Mouse (Mus musculus) forebrain, embryonic 13.5 days (tissue): ENCODE measurements around the gene Ass1. TPM values are rescaled to one million over a fixed set of nuclear protein-coding genes. Genes with fewer than 3 reads are reported as not detected.
A peak's percentile ranks its signal among the peaks of the same experiment; 100 is the strongest.

ENCODE experiments used
- ATAC-seq: fragments of 200-750 bp; cut with Nextera tagmentation; 2 replicates; pipeline ENCODE4 v1.8.0; 2017
- H3K27ac ChIP-seq: fragments of 300-500 bp; sonication (generic); 2 replicates; pipeline ENCODE4 v1.5.1; 2015; ENCODE audit warnings: inconsistent platforms, mild to moderate bottlenecking, moderate library complexity
- H3K27me3 ChIP-seq: fragments of 300-500 bp; sonication (generic); 2 replicates; pipeline ENCODE4 v1.6.1; 2015; ENCODE audit warnings: mild to moderate bottlenecking, inconsistent platforms
- H3K36me3 ChIP-seq: fragments of 300-500 bp; sonication (generic); 2 replicates; pipeline ENCODE4 v1.6.1; 2015; ENCODE audit warnings: mild to moderate bottlenecking, inconsistent platforms; ENCODE audit not compliant: poor library complexity, severe bottlenecking
- H3K4me1 ChIP-seq: fragments of 300-500 bp; sonication (generic); 2 replicates; pipeline ENCODE4 v1.6.1; 2015; ENCODE audit warnings: inconsistent platforms
- H3K4me2 ChIP-seq: fragments of 300-500 bp; sonication (generic); 2 replicates; pipeline ENCODE4 v1.6.1; 2015; ENCODE audit warnings: inconsistent platforms, mild to moderate bottlenecking, moderate library complexity
- H3K4me3 ChIP-seq: fragments of 300-500 bp; sonication (generic); 2 replicates; pipeline ENCODE4 v1.5.1; 2015; ENCODE audit warnings: mild to moderate bottlenecking, inconsistent platforms
- H3K9ac ChIP-seq: fragments of 300-500 bp; sonication (generic); 2 replicates; pipeline ENCODE4 v1.6.1; 2015; ENCODE audit warnings: mild to moderate bottlenecking, inconsistent platforms
- H3K9me3 ChIP-seq: fragments of 300-500 bp; sonication (generic); replicated peaks from 2 replicates; pipeline ENCODE4 v1.6.1; 2016; ENCODE audit warnings: inconsistent platforms
- WGBS: fragments of 180-500 bp; shearing (Covaris S2); methylation state at CpG from one replicate; pipeline ENCODE4 v1.1.7; 2015; 5-methylcytosine and 5-hydroxymethylcytosine counted together
- polyA plus RNA-seq: library from polyadenylated mRNA; unstranded; fragments of >200 nt; fragmentation: Nextera tagmentation; extraction: Ambion mirVana; gene quantifications from 2 replicates; pipeline ENCODE4 v1.2.1, GENCODE M21; 2015

The Ass1 gene
- polyA plus RNA-seq, 1 experiment from 2014 or later = 5.9 TPM

DNA sequence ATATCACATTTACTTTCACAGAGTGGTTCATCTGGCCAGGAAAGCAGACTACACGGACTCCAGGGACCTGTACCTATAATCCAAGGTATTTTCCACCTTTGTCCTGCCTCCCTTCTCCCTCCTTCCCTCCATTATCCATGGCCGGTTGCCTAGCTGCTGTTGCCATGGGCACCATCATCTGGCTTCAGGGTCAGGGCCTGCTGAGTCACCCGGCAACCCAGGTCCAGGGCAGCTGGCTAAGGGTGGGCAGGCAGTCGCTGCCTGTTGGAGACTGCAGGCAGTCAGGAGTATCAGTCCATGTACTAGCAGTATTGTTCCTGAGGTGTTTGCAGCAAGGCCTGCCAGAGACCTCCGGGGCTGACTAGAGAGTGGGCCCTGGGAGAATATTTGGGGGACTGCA is 4.7 kb downstream of the Ass1 start:
- Histone ChIP-seq H3K36me3 (no peaks in the 10 kb centered on the region), H3K4me3 (no peak overlapping the region), H3K9me3 (peaks cover 4% of the 10 kb centered on the region), H3K27me3 (peaks cover 45% of the 10 kb centered on the region), H3K27ac (no peak overlapping the region), H3K9ac (no peak overlapping the region), H3K4me2 (no peak overlapping the region), H3K4me1 (peaks cover 13% of the 10 kb centered on the region)
- 43% methylated on average over 5 of the region's 5 CpGs for WGBS
- no peak for ATAC-seq

- H3K4me3 ChIP-seq = no peak overlapping the region
- H3K9me3 ChIP-seq = peaks cover 4% of the 10 kb centered on the region
- H3K4me1 ChIP-seq = 0 out of 2 replicates have a peak, but pooled peaks cover 3% of the 10 kb centered on the region
- no peak overlapping the region for H3K9ac ChIP-seq
- H3K27me3 ChIP-seq = peaks cover 40% of the 10 kb centered on the region
- ATAC-seq = no peak
- H3K36me3 ChIP-seq = no peaks in the 10 kb centered on the region
- H3K4me2 ChIP-seq = no peak overlapping the region
- 64% methylated on average over 10 of the region's 10 CpGs for WGBS
- no peak overlapping the region for H3K27ac ChIP-seq
These were observed 6.3 kb downstream of the Ass1 start for GRCm38 (mm10) chr2:31476107-31476820.

DNA sequence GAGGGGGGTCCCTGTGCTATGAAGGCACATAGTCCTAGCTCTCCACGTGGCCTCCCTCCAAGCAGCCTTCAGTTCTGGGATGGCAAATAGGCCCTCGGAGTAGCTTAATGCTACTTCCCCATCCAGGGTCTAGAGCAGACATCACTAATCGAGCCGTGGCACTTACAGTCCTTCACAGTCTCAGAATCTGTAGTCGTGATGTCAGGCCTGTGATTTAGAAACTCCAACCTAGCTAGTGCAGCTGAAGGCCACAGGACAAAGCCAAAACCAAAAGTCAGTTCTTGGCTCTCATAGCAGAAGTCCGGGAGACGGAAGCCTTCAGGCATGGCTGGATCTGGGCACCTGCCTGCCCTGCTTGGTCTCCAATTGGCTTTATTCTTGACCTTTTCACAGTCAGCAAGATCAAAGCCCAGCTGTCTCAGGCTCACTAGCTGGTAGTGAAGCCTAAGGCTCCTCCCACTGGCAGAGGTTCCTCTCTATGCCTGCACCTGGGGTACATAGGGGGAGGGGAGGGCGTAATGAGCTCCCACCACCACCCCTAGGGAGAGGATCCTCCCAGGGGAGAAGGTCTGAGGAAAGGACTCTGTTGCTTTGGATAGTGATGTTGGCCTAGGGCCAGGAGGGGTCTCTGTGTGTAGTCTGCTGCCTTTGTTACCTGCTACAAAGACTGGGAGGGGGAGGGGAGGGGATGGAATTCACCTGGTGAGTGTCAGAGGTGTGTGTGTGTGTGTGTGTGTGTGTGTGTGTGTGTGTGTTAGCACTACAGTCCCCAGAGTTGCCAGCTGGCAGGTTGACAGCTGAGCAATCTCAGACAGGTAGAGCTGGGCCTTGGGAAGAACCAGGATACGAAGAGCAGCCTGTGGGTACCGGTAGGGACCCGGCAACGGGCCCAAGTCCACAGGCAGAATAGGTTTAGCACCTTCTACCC is 7.5 kb downstream of the Ass1 start:
- no peak overlapping the region for H3K27ac ChIP-seq
- no peak overlapping the region for H3K4me3 ChIP-seq
- no peak overlapping the region for H3K4me2 ChIP-seq
- H3K36me3 ChIP-seq = no peaks in the 10 kb centered on the region
- WGBS = 77% methylated on average over 12 of the region's 12 CpGs
- H3K4me1 ChIP-seq = 0 out of 2 replicates have a peak, but pooled peaks cover 3% of the 10 kb centered on the region
- H3K9me3 ChIP-seq = peaks cover 4% of the 10 kb centered on the region
- ATAC-seq = no peak
- H3K27me3 ChIP-seq = peaks cover 40% of the 10 kb centered on the region
- H3K9ac ChIP-seq = no peak overlapping the region

DNA sequence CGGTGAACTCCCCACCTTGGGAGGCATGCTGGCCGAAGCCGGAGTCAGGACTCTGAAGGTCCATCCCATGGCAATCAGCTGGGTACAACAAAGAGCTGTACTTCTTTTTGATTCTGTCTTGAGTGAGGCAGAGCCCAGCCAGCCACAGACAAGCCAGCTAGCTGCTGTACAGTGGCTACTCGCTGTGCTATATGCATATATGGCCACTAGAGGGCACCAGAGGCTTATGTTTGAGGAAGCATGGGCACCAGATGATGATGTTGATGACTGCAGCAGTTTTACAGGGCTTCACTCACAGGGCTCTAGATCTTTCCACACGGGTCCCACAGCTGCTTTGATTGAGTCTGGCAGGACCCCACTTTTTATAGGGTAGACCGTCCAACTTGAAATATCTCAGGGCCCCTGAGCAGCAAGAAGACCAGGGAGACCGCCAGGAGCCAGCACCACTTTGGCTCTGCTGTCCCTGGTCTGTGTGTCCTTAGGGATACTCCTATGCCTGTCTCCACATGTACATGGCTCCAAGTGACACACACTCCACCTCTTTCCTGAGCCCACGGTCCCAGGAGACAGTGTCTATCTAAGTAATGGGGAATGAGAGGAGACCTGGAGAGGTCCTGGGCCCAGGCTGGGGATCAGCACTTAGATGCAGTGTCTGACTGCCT is 13.0 kb downstream of the Ass1 start:
- ATAC-seq = peak; percentile 86
- no peak overlapping the region for H3K4me2 ChIP-seq
- no peaks in the 10 kb centered on the region for H3K9me3 ChIP-seq
- H3K4me1 ChIP-seq = no peaks in the 10 kb centered on the region
- 27% methylated on average over 8 of the region's 8 CpGs for WGBS
- H3K36me3 ChIP-seq = no peaks in the 10 kb centered on the region
- H3K27me3 ChIP-seq = peaks cover 87% of the 10 kb centered on the region
- no peak overlapping the region for H3K27ac ChIP-seq
- H3K9ac ChIP-seq = no peak overlapping the region; the same call in 1 of the 2 replicates
- no peak overlapping the region for H3K4me3 ChIP-seq

DNA sequence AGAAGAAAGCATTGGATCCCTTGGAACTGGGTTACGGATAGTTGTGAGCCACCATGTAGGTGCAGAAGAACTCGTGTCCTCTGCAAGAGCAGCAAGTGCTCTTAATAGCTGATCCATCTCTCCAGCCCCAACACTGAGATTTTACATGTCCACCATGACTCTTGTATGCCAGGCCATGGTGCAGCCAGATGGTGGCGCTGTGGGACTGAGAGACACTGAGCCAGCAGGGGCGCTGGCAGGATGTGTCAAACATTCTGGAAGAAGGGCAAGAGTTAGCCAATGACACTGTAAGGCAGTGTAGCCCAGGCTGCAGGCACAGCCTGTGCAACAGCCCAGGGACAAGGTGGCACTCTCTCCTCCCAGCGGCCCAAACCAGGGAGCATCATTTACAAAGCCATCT is 14.2 kb downstream of the Ass1 start:
- Histone ChIP-seq H3K9ac (no peak overlapping the region), H3K27me3 (peaks cover 92% of the 10 kb centered on the region), H3K4me3 (no peak overlapping the region), H3K9me3 (no peaks in the 10 kb centered on the region), H3K4me2 (no peak overlapping the region), H3K27ac (no peak overlapping the region), H3K36me3 (no peaks in the 10 kb centered on the region), H3K4me1 (peaks cover 2% of the 10 kb centered on the region; the same call in 1 of the 2 replicates)
- ATAC-seq = peak; percentile 44; the same call in 1 of the 2 replicates
- WGBS = 19% methylated on average over 5 of the region's 5 CpGs

DNA sequence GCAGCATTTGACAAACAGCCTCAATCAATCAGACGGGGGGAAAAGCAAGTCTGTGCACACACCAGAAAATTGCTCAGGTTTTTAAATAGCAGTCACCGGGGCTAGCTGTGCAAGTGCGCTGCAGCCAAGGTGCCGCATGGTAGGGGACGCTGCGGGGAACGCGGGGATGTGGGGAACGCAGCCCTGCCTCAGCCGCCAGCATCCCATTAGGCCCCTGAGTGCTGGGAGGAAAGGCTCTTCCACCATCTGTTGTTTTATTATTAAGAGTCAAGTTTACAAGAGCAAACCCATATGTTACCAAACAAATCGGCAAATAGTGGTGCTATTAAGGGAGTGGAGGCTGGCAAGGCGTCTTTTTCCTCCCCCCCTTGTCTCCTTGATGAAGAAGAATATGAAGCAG is 19.2 kb downstream of the Ass1 start:
- no peak overlapping the region for H3K4me2 ChIP-seq
- peaks cover 21% of the 10 kb centered on the region for H3K4me1 ChIP-seq
- WGBS = 29% methylated on average over 12 of the region's 12 CpGs
- H3K9me3 ChIP-seq = no peaks in the 10 kb centered on the region
- H3K27me3 ChIP-seq = peaks cover 98% of the 10 kb centered on the region
- H3K4me3 ChIP-seq = no peak overlapping the region
- no peak overlapping the region for H3K27ac ChIP-seq
- ATAC-seq = peak; percentile 53; the same call in 1 of the 2 replicates
- H3K9ac ChIP-seq = no peak overlapping the region
- no peaks in the 10 kb centered on the region for H3K36me3 ChIP-seq

- H3K9me3 ChIP-seq = no peaks in the 10 kb centered on the region
- no peak for ATAC-seq
- H3K4me1 ChIP-seq = peaks cover 33% of the 10 kb centered on the region
- no peak overlapping the region for H3K4me2 ChIP-seq
- no peak overlapping the region for H3K27ac ChIP-seq
- WGBS = 93% methylated on average over 2 of the region's 2 CpGs
- no peak overlapping the region for H3K9ac ChIP-seq
- H3K27me3 ChIP-seq = peaks cover 97% of the 10 kb centered on the region
- no peak overlapping the region for H3K4me3 ChIP-seq
- H3K36me3 ChIP-seq = no peaks in the 10 kb centered on the region
These were observed 20.5 kb downstream of the Ass1 start for GRCm38 (mm10) chr2:31490556-31490955.

GRCm38 (mm10) chr2:31492308-31492707 is 22.3 kb downstream of the Ass1 start:
- Histone ChIP-seq H3K9ac (no peak overlapping the region), H3K4me3 (no peak overlapping the region), H3K4me2 (no peak overlapping the region), H3K27me3 (peaks cover 99% of the 10 kb centered on the region), H3K27ac (no peak overlapping the region), H3K36me3 (no peaks in the 10 kb centered on the region), H3K4me1 (peaks cover 51% of the 10 kb centered on the region), H3K9me3 (no peaks in the 10 kb centered on the region)
- WGBS = 96% methylated on average over 8 of the region's 8 CpGs
- no peak for ATAC-seq

- Histone ChIP-seq H3K27me3 (peaks cover 99% of the 10 kb centered on the region), H3K4me3 (no peak overlapping the region), H3K36me3 (no peaks in the 10 kb centered on the region), H3K9me3 (no peaks in the 10 kb centered on the region), H3K27ac (no peak overlapping the region), H3K9ac (no peak overlapping the region), H3K4me1 (peaks cover 60% of the 10 kb centered on the region), H3K4me2 (peak overlapping the region; percentile 6; the same call in 1 of the 2 replicates)
- peak; percentile 36; the same call in 1 of the 2 replicates for ATAC-seq
- 8% methylated on average over 11 of the region's 11 CpGs for WGBS
These were observed 23.2 kb downstream of the Ass1 start for GRCm38 (mm10) chr2:31493243-31493642.

DNA sequence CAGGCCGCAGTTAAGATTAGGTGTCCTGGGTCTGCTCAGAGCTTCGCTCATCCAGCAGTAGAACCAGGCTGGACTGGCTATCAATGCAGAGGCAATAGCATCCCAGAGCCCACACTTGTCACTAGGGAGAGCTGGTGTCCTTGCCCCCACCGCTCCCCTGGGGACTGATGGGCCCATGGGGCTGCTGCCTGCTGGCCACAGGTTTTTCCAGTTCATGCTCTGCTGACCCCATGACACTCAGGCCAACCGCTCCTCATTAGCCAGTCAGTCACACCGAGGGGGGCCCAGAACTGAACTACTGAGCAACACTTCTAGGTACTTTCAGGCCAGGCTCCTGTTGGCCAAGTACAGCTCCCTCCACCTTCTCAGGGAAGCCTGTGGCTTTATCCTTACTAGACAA is 24.3 kb downstream of the Ass1 start:
- Histone ChIP-seq H3K4me1 (peaks cover 67% of the 10 kb centered on the region), H3K27ac (no peak overlapping the region), H3K4me2 (no peak overlapping the region), H3K36me3 (no peaks in the 10 kb centered on the region), H3K27me3 (peaks cover 99% of the 10 kb centered on the region), H3K9me3 (no peaks in the 10 kb centered on the region), H3K4me3 (no peak overlapping the region), H3K9ac (0 out of 2 replicates have a peak overlapping the region, but pooled peaks have one; percentile 21)
- 39% methylated on average over 5 of the region's 5 CpGs for WGBS
- ATAC-seq = no peak

DNA sequence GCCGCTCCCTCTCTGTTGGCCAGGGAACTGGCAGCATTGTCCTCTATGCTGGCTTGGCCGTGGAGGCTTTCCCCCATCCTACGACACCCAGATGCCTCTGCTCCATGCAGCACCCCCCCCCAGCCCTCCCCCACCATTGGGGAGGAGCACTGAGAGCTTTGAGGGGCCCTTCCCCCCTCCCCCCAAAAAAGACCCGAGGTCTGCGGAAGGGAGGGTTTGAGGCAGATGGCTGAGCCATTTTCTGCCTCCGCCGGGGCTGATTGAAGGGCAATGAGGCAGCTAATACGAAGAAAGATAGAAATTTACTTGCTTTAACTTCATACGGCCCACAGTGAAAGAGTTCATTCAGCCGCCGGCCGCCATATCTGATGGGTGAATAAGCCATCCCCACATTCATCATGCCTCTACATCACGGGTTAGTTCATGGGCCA is 25.1 kb downstream of the Ass1 start:
- H3K9ac ChIP-seq = 0 out of 2 replicates have a peak overlapping the region, but pooled peaks have one; percentile 26
- H3K4me3 ChIP-seq = no peak overlapping the region
- 11% methylated on average over 13 of the region's 13 CpGs for WGBS
- peak overlapping the region; percentile 39 for H3K4me2 ChIP-seq
- ATAC-seq = no peak
- H3K4me1 ChIP-seq = peaks cover 73% of the 10 kb centered on the region
- no peaks in the 10 kb centered on the region for H3K36me3 ChIP-seq
- no peak overlapping the region; the same call in 1 of the 2 replicates for H3K27ac ChIP-seq
- H3K9me3 ChIP-seq = no peaks in the 10 kb centered on the region
- H3K27me3 ChIP-seq = peaks cover 92% of the 10 kb centered on the region
